Mouse (Mus musculus) thymus, postnatal 0 days (tissue): ENCODE measurements around the gene Naa20. TPM values are rescaled to one million over a fixed set of nuclear protein-coding genes. Genes with fewer than 3 reads are reported as not detected.
"Not testable (repeated sequence)": the region's sequence is repeated elsewhere in the genome, so short reads cannot be mapped to it uniquely, and the experiment has no call there.

ENCODE experiments used
- DNase-seq: peaks from one replicate; pipeline ENCODE4 v3.0.0-alpha.2; 2015; ENCODE audit warnings: low spot score
- polyA plus RNA-seq: library from polyadenylated mRNA; unstranded; fragments of >200 nt; fragmentation: Nextera tagmentation; extraction: Ambion mirVana; gene quantifications from 2 replicates; pipeline ENCODE4 v1.2.1, GENCODE M21; 2015

Gene Naa20
- polyA plus RNA-seq, 1 experiment from 2014 or later = 158 TPM

DNA sequence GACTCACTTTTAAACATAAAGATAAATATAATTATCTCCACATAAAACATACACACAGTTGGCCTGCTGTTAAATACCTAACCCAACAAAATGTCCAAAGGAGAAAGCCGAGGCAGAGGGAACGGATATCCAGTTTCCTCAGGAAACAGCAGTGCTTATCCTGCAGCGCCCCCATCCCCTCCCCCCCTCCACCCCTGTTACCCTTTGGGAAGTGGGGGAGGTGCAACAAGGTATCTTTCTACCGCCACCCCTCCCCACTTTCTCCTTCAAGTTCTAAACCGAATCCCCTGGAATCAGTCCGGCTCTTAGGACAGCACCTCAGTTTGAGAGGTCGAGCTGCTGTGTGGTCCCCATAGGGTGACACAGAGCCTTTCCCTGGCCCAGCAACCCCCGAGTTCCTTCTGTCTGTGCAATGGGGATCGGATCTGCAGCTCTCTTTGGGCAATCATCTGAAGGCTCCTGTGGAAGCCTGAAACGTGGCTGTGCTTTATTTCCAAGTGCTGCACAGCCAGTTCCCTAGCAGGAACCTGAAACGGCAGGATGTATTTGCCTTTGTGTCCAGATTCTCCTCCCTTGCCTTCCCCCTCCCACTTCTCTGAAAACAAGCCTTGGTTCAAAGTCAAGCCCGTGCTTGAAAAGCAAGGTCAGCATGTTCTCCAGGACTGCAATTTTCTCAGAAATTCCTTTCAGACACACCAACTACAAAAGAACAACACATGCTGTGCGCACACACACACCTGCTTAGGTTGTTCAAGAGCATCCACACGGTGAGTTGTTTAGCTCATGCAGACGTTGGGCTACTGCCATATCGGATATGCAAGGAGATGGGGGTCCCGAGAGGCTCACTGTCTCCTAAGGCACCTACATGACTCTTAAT is 17.6 kb upstream of the Naa20 start:
- no peak for DNase-seq

DNA sequence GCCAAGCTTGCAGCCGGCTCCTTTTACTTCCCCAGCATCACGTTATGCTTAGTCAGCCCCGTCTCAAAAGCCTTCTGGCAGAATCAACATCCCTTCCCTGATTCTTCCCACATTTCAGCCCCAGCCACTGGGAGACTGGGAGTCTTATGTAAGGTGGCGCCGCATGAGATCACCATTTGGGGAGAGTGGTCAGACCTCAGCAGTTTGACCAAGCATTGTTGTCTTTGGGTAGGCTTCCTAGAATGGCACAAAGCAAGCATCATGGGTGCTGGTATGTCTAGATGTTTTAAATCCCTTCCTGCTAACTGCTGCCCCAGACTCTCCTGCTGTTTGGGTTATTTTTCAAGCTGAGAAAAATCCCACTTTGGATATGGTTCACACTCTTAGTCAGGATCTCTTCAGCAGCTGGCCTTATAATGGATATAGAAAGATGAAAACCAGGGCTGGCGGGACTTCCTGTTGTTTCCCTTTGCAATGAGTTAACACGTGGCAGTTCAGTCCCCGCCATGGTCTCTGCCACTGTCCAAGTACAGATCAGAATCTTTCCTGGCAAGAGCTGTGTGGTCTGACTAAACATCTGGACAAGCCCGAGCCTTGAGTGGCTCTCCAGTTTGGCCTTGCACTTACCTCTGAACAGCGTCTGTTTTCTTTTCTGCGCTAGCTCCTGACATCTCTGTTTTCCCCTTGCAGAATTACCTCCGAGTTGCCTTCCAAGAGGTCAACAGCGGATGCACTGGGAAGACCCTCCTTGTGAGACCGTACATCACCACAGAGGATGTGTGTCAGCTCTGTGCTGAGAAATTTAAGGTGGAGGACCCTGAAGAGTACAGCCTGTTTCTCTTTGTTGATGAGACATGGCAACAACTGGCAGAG is 16.8 kb upstream of the Naa20 start:
- no peak for DNase-seq

DNA sequence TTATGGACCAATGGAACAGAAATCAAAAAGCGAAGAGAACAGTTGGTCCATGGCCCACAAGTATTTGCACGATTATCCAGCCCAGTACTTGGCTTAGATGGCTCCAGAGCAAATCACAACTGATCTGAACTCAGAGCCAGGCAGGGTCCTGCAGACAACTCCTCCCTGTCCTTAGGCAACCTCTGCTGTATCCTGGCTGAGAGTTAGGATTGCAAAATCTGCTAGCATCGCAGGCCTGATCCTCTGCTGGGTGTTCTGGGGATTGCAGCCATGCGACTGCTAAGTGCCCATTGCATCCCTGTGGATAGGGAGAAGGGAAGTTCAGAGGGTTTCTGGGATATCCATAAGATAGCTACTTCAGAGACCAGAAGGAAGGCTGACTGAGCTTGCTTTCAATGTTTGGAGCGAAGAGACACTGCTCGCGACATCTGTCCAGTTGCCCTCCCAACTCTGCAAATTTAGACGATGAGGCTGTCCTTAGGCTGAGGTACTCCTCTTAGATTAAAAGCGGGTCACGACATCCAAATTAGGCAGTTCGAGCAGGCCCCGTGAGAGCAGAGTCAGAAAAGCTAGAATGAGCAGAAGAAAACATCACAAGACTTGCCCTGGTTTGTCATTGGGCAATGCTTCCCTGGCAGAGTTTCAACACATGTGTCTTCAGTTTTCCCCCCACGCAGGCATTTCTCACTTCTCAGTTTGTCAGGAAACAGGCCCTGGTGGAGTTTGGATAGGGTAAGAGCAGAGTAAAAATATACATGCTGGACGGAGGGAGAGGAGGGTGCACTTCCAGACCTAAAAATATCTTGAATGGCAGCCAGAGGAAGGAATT is 13.7 kb upstream of the Naa20 start:
- DNase-seq = no peak

DNA sequence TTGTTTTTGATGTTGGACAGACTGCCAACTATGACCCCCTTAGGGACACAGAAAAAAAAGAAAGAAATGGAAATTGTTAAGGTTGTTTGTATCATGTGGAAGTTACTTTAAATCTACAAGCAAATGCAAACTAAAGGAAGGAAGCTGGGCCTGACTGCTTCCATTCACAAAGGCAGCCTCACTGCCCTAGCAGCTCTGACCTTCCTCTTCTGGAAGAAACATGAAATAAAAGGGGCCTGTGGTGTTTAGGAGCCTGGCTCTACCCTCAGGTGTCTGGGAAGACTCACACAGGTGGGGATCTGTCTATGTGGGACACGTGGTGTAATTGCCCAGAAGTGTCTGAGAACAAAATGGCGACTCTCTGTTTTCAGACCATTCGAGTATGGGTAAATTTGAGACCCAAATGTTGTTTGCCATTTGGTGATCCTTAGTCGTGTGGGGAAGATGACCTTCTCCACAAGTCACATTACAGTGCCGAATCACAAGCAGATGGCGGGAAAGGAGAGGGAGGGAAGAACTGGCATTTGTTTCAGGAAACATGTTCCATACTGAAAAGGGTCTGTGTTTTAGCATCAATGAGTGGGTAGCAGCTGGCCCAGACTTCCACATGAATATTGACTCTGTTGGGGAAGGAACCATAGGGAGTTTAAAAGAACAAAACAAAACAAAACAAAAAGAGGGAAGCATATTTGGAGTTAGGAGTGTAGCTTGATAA is 13.0 kb upstream of the Naa20 start:
- DNase-seq = no peak

DNA sequence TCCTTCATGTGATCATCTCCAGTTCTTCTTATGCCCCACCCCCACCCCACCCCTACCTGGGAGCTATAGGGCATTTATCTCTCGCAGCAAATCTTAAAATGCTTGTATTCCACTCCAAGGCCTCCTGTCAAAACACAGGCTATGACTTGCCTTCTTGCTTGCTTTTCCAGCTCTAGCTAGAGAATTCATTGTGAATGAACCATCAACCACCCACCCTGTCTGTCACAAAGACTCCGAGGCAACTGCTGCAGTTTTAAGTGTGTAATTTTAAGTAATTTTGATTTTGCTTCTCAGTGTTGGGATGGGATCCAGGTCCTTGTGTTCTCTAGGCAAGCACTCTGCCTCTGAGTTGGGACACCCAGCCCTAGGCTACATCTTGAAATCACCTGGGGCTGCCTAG is 11.3 kb upstream of the Naa20 start:
- no peak for DNase-seq

DNA sequence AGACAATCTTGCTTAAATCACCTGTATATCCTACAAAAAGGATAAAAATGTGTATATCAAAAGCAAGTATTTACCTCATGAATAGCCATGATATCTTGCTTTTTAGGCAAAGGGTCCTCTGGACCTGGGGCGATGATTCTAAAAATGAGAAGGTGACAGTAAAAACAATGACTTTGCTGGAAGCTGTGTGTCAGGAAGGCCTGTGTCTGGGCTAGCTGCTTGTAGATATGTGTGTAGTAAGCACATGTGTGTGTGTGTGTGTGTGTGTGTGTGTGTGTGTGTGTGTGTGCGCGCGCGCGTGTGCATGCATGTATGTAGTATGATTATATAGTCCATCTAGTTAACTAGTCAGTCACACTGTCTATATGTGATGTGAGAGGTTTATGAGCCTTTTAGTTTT is 8.1 kb upstream of the Naa20 start:
- no peak for DNase-seq

DNA sequence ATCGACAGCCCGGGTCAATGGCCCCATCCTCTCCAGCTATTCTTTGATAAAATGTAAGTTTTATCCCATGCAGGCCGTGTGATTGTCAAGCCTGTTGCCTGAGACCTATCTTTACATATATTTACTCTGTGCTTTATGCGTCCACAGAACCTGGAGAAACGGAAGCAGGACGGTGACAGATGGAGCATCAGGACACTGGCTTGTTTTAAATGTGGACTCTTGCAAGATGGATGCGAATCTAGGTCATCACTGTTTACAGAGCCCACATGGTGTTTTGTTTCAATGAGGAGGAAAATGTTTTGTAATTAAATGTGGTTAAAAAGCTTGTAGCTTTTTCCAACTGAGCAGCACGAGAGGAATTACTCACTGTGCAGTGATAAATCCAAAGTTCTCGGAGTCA is 3.8 kb upstream of the Naa20 start:
- DNase-seq = no peak

DNA sequence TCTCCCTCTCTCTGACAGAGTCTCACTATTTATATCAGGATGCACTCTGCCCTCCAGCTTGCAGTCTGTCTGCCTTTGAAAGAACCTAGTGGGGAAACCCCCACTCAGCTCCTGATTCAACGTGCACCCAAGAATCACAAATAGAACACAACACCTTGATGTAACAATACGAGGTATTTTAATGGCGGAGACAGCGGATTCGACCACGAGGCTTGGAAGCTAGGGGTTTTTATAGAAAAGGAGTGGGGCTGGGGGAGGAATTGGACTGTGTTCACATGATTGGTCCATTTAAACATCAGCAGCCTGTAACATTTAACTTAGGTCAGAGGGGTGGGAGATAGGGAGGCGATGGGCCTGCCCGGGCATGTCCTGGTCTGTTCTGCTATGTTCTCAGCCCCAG is 1.6 kb upstream of the Naa20 start:
- DNase-seq = not testable (repeated sequence)

DNA sequence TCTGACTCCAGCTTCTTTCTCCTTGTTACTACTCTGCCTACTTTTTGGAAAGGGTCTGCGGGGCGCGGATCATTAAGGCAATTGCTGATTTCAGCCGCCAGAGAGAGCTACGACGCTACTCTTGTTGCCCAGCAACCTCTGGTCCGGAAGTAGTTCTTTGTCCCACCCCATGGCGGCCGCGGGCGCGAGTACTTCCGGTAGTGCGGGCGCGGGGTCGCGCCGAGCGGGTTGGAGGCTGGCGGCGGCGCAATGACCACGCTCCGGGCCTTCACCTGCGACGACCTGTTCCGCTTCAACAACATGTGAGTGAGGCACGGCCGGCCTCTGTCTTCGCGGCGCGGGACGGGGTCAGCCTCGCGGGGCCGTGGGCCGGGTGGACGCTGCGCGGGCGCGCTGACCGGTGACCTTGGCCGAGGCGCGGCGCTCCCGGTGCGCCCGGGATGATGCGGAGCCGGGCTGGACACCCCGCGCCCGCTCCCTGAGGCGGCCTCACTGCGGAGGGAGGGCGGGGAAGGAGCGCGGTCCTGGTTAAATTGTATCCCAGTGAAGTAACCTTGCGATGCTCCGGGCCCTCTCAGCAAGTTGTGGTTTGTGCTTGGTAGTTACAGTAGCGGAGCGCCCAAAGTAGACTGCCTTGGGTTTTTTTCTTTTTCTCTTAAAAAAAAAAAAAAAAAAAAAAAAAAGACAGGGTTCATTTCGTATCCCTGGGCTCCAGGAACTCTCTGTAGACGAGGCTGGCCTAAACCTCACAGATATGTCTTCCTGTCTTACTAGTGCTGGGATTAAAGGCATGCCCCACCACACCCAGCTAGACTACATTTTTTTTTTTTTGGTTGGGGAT is 1.4 kb downstream of the Naa20 start:
- DNase-seq = peak; percentile 87

DNA sequence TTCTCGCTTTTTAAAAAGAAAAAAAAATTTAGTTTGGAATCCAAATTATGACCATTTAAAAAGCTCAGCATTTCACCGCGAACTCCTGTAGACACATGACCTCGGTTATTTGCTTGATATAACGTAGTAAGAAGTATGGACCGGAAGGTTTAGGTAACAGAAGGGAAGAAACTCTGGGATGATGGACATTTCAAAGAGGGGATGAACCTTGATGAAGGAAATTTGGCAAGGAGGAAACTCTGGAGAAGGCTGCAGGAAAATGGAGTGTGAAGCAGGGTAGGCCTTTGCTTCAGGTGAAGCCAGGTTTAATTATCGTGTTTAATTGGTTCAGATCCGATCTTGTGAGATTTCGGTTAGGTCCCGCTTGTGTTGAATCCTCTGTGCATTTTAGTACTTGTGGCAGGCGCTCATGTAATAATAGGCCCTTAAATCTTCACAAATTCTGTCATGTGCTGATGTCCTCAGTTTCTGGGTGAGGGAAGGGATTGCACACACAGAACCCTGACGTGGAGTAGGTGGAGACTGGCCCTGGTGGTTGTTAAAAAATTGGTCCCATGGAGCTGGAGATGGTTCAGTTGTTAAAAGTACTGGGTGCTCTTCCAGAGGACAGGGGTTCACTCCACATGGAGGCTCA is 2.2 kb downstream of the Naa20 start:
- no peak for DNase-seq

DNA sequence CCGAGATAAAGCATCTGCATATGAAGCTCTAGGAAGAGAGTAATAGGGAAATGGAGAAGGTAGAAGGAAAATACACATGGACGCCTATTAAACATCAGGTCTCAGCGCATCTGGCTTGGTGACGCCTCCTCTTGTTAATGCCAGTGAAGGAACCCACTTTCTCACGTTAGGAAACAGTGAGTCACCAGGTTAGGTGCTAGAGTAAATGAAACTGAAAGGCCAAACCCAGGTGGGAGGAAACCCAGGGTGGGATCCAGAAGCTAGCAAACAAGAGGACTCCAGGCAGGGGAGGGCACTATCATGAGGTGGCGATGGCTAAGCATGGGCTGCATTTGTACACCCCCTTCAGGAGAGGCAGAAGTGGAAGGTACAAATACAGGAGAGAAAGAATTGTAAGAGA is 3.3 kb downstream of the Naa20 start:
- DNase-seq = no peak

DNA sequence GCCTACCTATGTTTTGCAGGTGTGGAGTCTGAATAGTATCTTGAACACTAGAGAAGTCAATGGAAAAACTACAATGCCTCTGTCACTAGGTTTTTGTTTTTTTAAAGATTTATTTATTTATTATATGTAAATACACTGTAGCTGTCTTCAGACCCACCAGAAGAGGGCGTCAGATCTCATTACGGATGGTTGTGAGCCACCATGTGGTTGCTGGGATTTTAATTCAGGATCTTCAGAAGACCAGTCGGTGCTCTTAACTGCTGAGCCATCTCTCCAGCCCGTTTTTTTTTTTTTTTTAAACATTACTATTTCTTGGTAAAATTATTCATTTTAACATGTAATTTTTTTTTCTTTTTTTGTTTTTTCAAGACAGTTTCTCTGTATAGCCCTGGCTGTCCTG is 4.0 kb downstream of the Naa20 start:
- not testable (repeated sequence) for DNase-seq

DNA sequence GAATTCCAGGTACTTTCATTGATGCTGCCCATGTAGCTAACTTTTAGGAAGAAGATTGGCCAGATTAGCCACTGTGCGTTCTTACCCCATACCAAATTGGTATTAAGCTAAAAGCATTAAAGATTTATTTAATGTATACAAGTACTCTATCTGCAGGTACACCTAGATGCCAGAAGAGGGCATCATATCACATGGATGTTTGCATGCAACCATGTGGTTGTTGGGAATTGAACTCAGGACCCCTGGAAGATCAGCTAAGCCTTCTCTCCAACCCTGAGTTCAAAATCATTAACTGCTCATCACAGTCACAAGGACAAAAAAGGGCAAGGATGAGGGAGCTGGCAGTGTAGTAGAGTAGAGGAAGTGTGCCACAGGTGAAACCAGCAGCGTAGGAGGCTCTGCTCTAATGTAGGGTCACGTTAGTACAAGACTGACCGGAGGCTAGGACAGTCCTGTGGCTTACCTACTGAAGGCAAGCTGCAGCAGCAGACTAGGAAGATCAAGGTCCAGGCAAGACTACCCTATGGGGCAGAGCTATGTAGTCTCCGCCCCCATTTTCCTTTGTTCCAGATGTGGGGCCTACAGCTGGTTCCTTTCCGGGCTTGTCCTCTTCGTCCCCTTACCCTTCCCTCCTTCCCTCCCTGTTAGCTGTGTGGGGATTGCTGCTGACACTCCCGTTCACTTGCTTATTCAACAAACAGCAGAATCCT is 19.2 kb downstream of the Naa20 start:
- DNase-seq = no peak

DNA sequence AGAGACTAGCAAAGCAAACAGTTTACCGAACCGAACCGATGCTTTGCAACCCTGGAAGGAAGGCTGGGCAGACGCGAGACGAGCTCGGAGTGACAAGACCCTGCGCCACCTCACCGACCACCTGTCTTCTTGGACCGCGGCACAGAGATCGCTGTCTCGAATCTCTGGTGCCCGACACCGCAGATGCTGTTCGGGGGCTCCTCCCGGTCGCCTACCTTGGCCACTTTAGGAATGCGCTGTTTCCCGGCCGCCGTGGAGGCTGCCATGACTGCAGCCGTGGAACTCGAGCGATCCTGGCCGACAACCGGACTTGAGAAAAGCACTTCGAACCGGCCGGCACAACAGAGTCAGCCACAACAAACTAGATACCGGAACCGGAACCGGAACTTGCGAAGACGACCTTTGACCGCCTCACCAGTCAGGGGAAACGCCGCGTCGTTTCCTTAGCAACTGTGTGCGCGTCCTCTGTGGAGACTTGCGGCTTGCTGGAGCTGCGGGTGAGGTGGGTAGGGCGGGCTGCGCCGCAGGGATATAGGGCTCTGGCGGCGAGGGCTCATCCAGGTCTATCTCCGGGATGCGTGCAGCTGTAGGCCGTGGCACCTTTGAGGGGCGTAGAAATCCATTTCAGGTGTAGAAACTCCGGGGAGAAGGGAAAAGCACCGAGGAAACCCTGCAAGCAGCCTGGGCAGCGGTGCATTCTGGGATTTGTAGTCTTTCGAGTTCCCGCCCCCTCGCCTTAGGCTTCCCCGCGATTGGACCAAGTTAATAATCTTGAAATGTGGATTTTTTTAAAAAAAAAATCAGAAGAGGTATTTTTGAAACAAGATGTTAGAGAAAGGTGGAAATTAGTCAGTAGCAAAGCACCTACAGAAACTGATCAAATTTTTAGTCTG is 32.7 kb downstream of the Naa20 start, which contains the start of the genes Cfap61 and Crnkl1:
Gene Cfap61, plus strand, starts transcription at position 446 of the 893 bp plus-strand sequence.
Gene Crnkl1, minus strand, starts transcription at position 676 of the 893 bp plus-strand sequence.
- DNase-seq = peak; percentile 95

DNA sequence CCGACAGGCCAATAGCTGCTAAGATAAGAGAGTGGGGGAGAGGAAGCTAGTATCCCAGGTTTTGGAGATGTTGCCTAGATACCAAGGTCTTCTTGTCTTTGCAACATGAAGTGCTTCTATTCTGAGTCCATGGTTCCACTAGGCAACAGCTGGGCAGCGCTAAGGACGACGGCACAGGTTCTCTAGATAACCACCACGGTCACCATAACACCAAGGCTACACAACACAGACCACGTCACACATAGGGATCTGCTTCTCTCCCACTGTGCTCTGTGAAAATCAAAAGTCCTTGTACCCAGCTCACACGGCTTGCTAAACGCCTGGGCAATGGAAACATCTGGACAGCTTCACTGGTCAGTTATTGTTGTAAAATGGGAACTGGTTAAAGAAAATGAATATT is 35.1 kb downstream of the Naa20 start:
- DNase-seq = no peak

DNA sequence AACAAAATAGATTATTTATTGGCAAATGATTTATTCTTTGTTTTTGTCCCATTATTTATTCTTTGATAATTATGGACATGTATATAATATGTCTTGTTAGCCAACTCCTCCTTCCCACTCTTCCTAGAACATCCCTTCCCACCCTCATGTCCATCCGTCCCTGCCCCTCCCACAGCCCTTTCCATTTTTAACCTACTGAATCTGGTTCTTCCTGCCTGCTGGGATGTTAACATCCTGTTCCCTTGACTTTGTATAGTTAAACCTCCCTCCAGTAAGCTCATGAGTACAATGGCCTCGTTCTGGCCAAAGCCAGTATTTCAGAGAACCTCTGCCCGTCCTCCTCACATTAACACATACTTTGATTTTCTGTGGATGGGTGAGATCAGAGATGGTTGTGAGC is 39.5 kb downstream of the Naa20 start:
- DNase-seq = no peak

DNA sequence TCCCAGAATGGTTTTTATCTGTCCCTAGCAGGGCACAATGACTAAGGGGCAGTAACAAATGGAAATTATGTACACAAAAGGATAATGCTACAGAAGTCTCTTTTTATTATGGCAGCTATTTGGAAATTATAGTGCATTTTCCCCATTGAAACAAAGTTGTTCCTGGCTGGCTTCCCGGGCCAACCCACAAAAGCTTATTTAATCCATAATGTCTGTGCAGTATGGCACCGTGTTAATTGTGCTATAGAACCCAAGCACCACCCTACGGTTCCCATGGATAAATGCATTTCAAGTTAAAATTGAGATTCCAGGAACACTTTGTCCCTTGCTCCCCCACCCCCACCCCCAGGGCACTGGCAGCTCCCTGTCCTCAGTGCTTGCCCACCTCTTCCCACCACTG is 42.4 kb downstream of the Naa20 start:
- DNase-seq = no peak
